Mouse (Mus musculus) erythroblast, embryonic 14.5 days (primary cell): ENCODE measurements around the gene Snw1. TPM values are rescaled to one million over a fixed set of nuclear protein-coding genes. Genes with fewer than 3 reads are reported as not detected.

Experiments
- H3K27me3 ChIP-seq: 2 replicates; pipeline ENCODE4 v1.6.1; 2012; ENCODE audit warnings: inconsistent platforms; ENCODE audit not compliant: control insufficient read depth
- H3K36me3 ChIP-seq: 2 replicates; pipeline ENCODE4 v1.6.1; 2012; ENCODE audit warnings: mild to moderate bottlenecking, inconsistent platforms; ENCODE audit not compliant: control insufficient read depth
- H3K4me1 ChIP-seq: 2 replicates; pipeline ENCODE4 v1.6.1; 2012; ENCODE audit warnings: inconsistent platforms; ENCODE audit not compliant: control insufficient read depth
- H3K4me3 ChIP-seq: replicated peaks from 2 replicates; pipeline ENCODE3; 2012; ENCODE audit warnings: moderate library complexity, mild to moderate bottlenecking, inconsistent platforms
- H3K9me3 ChIP-seq: 2 replicates; pipeline ENCODE4 v1.6.1; 2012; ENCODE audit warnings: low read length, inconsistent platforms, mixed read lengths; ENCODE audit not compliant: control insufficient read depth
- GATA1 ChIP-seq: IDR thresholded peaks from 2 replicates; pipeline ENCODE4 v1.6.1; 2012; ENCODE audit warnings: low read length, inconsistent platforms, mixed read lengths
- TAL1 ChIP-seq: IDR thresholded peaks from 3 replicates; pipeline ENCODE4 v1.6.1; 2012; ENCODE audit warnings: low read length, inconsistent platforms, mixed read lengths
- polyA plus RNA-seq: library from polyadenylated mRNA; stranded (reverse); fragments of >175 nt; gene quantifications from 2 replicates; pipeline ENCODE4 v1.2.3, GENCODE M21; 2012

Snw1 gene
- polyA plus RNA-seq, 1 experiment: 2.5 TPM

- H3K27me3 ChIP-seq: peaks cover 13% of the 10 kb centered on the region
- H3K4me3 ChIP-seq: no peak overlapping the region
- H3K4me1 ChIP-seq: peaks cover 9% of the 10 kb centered on the region
- H3K9me3 ChIP-seq: no peaks in the 10 kb centered on the region
- no peak for TF ChIP-seq TAL1
- TF ChIP-seq GATA1: no peak
- H3K36me3 ChIP-seq: no peaks in the 10 kb centered on the region
These were observed 63.0 kb downstream of the Snw1 start for GRCm38 (mm10) chr12:87409123-87409522.

DNA sequence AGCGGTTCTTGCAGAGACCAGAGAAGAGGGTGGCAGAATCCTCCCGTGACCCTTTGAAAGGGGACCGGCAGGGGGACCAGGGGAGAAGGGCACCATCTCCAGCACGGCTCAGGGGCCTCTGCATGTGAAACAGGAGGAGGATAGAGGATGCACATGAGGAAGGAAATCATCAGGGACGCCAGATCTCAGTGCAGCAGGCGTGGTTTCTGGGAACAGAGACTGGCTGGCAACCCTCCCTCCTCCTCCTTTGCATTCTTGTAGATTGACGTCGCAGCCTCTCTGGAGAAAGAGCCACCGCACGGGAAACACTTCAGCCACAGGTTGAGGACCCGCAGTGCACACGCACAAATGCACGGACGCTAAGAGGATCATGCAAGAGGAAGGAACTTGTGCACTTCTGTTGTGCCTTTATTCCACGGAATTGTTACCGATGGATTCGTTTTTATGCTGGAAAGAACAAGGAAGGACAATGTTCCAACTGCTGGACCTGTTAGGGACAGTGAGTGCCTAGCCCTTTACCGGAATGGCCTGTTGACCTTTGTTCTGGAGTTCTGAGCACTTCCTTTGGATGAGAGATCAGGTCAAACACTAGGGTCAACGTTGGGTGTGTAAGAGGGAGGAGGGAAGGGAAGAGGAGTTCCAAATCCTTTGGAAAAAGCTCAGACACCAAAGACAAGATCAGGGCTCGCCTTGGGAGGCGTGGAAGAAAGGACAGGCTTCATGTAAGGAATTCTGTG lies 64.0 kb downstream of the Snw1 start:
- no peaks in the 10 kb centered on the region for H3K36me3 ChIP-seq
- H3K9me3 ChIP-seq: no peaks in the 10 kb centered on the region
- no peak overlapping the region for H3K4me3 ChIP-seq
- H3K4me1 ChIP-seq: peaks cover 9% of the 10 kb centered on the region
- peaks cover 13% of the 10 kb centered on the region for H3K27me3 ChIP-seq
- no peak for TF ChIP-seq TAL1
- TF ChIP-seq GATA1: no peak

GRCm38 (mm10) chr12:87405721-87406120 lies 66.4 kb downstream of the Snw1 start:
- no peaks in the 10 kb centered on the region for H3K36me3 ChIP-seq
- H3K4me1 ChIP-seq: peaks cover 6% of the 10 kb centered on the region
- peaks cover 13% of the 10 kb centered on the region for H3K27me3 ChIP-seq
- no peaks in the 10 kb centered on the region for H3K9me3 ChIP-seq
- no peak for TF ChIP-seq TAL1
- TF ChIP-seq GATA1: no peak
- no peak overlapping the region for H3K4me3 ChIP-seq

- Histone ChIP-seq H3K27me3 (peaks cover 13% of the 10 kb centered on the region), H3K4me3 (no peak overlapping the region), H3K36me3 (no peaks in the 10 kb centered on the region), H3K9me3 (no peaks in the 10 kb centered on the region), H3K4me1 (peaks cover 6% of the 10 kb centered on the region)
- no peak for TF ChIP-seq TAL1
- TF ChIP-seq GATA1: no peak
These were observed 66.9 kb downstream of the Snw1 start for GRCm38 (mm10) chr12:87405165-87405564.

DNA sequence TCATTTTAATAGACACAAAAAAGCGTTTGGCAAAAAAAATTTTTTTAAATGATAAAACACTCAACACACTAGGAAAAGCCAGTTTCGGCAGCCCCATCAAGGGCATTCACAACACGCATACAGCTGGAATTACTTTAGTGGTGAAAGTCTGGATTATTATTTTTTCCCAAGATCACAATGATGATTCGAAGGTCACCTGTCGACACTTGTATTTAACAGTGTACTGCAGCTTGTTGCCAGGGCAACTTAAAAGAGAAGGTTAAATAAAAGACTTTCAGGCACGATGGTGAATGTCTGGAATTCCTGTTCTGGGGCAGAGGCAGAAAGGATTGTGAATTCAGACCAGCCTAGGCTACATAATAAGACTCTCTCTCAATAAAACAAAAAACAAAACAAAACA lies 70.2 kb downstream of the Snw1 start:
- no peaks in the 10 kb centered on the region for H3K36me3 ChIP-seq
- no peaks in the 10 kb centered on the region for H3K4me1 ChIP-seq
- no peaks in the 10 kb centered on the region for H3K27me3 ChIP-seq
- TF ChIP-seq TAL1 (no peak), GATA1 (no peak)
- H3K4me3 ChIP-seq: no peak overlapping the region
- H3K9me3 ChIP-seq: no peaks in the 10 kb centered on the region

DNA sequence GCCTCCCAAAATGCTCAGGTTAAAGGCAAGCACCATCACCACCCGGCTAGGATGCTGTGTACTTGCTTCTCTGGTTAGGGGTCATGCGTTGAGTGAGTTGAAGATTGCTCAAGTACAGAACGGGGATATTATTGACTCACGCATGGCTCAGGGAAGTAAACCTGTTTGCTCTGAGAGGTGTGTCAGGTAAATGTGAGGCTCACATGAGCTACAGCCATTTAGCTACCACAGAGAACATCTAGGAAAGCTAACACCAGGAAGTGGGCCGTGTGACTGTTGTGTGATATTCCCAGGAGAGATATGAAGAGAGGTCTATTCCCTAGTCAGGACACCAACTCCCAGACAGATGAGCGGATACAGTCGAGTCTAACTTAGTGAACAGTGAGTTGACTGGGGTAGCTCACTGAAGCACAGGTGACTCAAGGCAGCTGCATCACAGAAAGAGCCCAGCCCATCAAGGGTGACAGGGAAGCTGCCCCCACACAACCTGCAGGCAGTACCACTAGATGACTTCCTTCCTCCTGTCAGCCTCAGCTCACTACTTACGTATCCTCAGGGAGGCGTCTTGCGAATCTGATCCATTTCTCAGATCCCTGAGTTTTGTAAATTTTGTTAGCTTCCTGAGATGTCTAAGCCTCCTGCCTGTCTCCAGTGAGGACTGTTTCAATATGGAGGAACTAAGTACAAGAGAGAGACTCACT lies 72.8 kb downstream of the Snw1 start:
- Histone ChIP-seq H3K4me1 (no peaks in the 10 kb centered on the region), H3K9me3 (no peaks in the 10 kb centered on the region), H3K36me3 (no peaks in the 10 kb centered on the region), H3K27me3 (peaks cover 4% of the 10 kb centered on the region; the same call in 1 of the 2 replicates), H3K4me3 (no peak overlapping the region)
- TF ChIP-seq GATA1: no peak
- no peak for TF ChIP-seq TAL1

Other genes with a start within 250 kb of the Snw1 start
- 0.03 TPM in 1 of 2 replicates, not detected in the other for gene Noxred1, start 233.5 kb downstream of the Snw1 start, polyA plus RNA-seq
- gene Vipas39, start 206.0 kb downstream of the Snw1 start, polyA plus RNA-seq: 0.06 TPM in 1 of 2 replicates, not detected in the other
- gene Ahsa1, start 205.8 kb downstream of the Snw1 start, polyA plus RNA-seq: 12.6 and 13.5 TPM in 2 replicates
- gene Ism2, start 172.6 kb downstream of the Snw1 start, polyA plus RNA-seq: not detected in 2 replicates
- gene Sptlc2, start 83.9 kb downstream of the Snw1 start, polyA plus RNA-seq: 0.29 and 0.80 TPM in 2 replicates
- 0.18 TPM in 1 of 2 replicates, not detected in the other for gene Slirp, start 28.4 kb downstream of the Snw1 start, polyA plus RNA-seq
- 3.9 and 4.8 TPM in 2 replicates for gene Alkbh1, start 28.3 kb downstream of the Snw1 start, polyA plus RNA-seq
- not detected in 2 replicates for gene Gm5788, start 22.4 kb upstream of the Snw1 start, polyA plus RNA-seq
- gene Gm8300, start 42.0 kb upstream of the Snw1 start, polyA plus RNA-seq: 0.03 TPM in 1 of 2 replicates, not detected in the other
- gene Oog1, start 130.4 kb upstream of the Snw1 start, polyA plus RNA-seq: not detected in 2 replicates
- gene Gm4027, start 146.6 kb upstream of the Snw1 start, polyA plus RNA-seq: not detected in 2 replicates
- not detected in 2 replicates for gene Gm16381, start 172.3 kb upstream of the Snw1 start, polyA plus RNA-seq